Mouse (Mus musculus) CH12.LX (cell line): Measurements from ENCODE around the gene Mettl22.

Experiments used
- CTCF ChIP-seq, 2 experiments: IDR thresholded peaks in 1 of 2; conservative IDR thresholded peaks in 1 of 2; 2 replicates each; pipeline ENCODE4 v1.5.1; 2011 to 2012; ENCODE audit warnings: low read depth in 2 of 2, low read length in 2 of 2, improper control_type of control experiment in 1 of 2, inconsistent platforms in 1 of 2, mild to moderate bottlenecking in 1 of 2, moderate library complexity in 1 of 2
- JUND ChIP-seq: conservative IDR thresholded peaks from 2 replicates; pipeline ENCODE4 v1.6.1; 2011; ENCODE audit warnings: low read depth, low read length, improper control_type of control experiment
- MAX ChIP-seq: IDR thresholded peaks from 2 replicates; pipeline ENCODE4 v1.6.1; 2011; ENCODE audit warnings: low read length, improper control_type of control experiment
- UBTF ChIP-seq: IDR thresholded peaks from 2 replicates; pipeline ENCODE4 v1.6.1; 2012; ENCODE audit warnings: low read depth, mild to moderate bottlenecking, inconsistent platforms, low read length, improper control_type of control experiment, moderate library complexity

GRCm38 (mm10) chr16:8429531-8429930 is 41.1 kb upstream of the Mettl22 start:
- TF ChIP-seq CTCF (conservative IDR thresholded peaks at IDR 0.05 in 1 of 2, IDR thresholded peaks at IDR 0.05 in 1 of 2; ENCODE audit: low read depth in 2 of 2, low read length in 2 of 2) = no peak
- TF ChIP-seq UBTF = no peak
- TF ChIP-seq MAX = no peak
- no peak for TF ChIP-seq JUND
